Mouse (Mus musculus): ENCODE measurements around the gene Chuk.

DNA sequence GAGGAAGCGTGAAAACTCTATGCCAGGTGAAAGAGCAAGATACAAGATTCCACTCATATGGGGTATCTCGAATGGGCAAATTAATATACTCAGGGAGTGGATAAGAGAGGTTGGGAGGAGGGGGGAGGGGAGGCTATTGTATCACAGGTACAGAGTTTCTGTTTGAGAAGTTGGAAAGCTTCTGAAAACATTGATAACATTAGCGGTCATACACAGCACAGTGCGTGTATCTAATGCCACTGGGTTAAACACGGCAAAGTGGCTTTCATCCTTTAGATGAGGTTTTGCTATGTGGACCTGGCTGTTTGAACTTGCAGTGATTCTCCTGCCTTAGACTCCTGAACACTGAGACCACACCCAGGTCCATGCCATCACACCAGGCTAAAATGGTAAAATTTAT lies 77.3 kb downstream of the Chuk start:
- no peak for TF ChIP-seq GATA1 (IDR thresholded peaks at IDR 0.05; ENCODE audit: low read length)
- TF ChIP-seq TAL1 (IDR thresholded peaks at IDR 0.05; ENCODE audit: low read length) = no peak
